Comparison of ENCODE assay signal across 8 mouse cellular contexts in genomic region chr3:57651231-57651864, GRCm38 (mm10). TPM values are rescaled to one million over a fixed set of nuclear protein-coding genes. Genes with fewer than 3 reads are reported as not detected.
DNase-seq lines count a peak whose midpoint lies in the region; ATAC-seq and TF ChIP-seq lines count a peak whose summit lies in the region.

Commd2 (minus strand) TSS chr3:57651715.

- H3K9ac ChIP-seq in embryonic facial prominence, embryonic 15.5 days: peak within 1 kb of the TSS; percentile 75
- H3K9ac ChIP-seq in kidney, embryonic 14.5 days (ENCODE audit: low read depth, low read length): peak within 1 kb of the TSS; percentile 80
- peak within 1 kb of the TSS; percentile 52 for H3K9ac ChIP-seq in limb, embryonic 15.5 days

- H3K27me3 ChIP-seq in embryonic facial prominence, embryonic 15.5 days: no peaks in the 10 kb centered on the region
- no peaks in the 10 kb centered on the region for H3K27me3 ChIP-seq in kidney, embryonic 14.5 days (ENCODE audit: control insufficient read depth, insufficient read depth, low read length)
- H3K27me3 ChIP-seq in limb, embryonic 15.5 days: no peaks in the 10 kb centered on the region

- peak; percentile 88 for DNase-seq in 416B (ENCODE audit: low read depth)
- DNase-seq in heart, adult 9 months (ENCODE audit: low spot score in 2 of 2): peak; percentile 73 to 83
- peak; percentile 52 to 79 for DNase-seq in monocyte, adult 2 months (ENCODE audit: low read depth in 1 of 2, low spot score in 2 of 2)
- peak; percentile 79 to 82 for DNase-seq in spleen, postnatal 36 days (ENCODE audit: low spot score in 2 of 2)

- TF ChIP-seq CTCF in bone marrow, adult 2 months (IDR thresholded peaks at IDR 0.05; ENCODE audit: control insufficient read depth, insufficient read depth, low read length): no peak

- TF ChIP-seq POLR2A in bone marrow, adult 2 months (IDR thresholded peaks at IDR 0.05; ENCODE audit: borderline replicate concordance, control insufficient read depth, low read depth, low read length): peak; percentile 56; the same call in 1 of the 2 replicates

- H3K4me2 ChIP-seq in embryonic facial prominence, embryonic 15.5 days (replicated peaks): peak within 1 kb of the TSS; percentile 71
- peak within 1 kb of the TSS; percentile 65 for H3K4me2 ChIP-seq in kidney, embryonic 14.5 days (replicated peaks; ENCODE audit: low read depth, low read length)
- H3K4me2 ChIP-seq in limb, embryonic 15.5 days: peak within 1 kb of the TSS; percentile 67

- H3K4me3 ChIP-seq in bone marrow, adult 2 months (replicated peaks; ENCODE audit: control insufficient read depth, low read depth, low read length): peak within 1 kb of the TSS; percentile 90
- H3K4me3 ChIP-seq in embryonic facial prominence, embryonic 15.5 days (replicated peaks): peak within 1 kb of the TSS; percentile 78
- H3K4me3 ChIP-seq in kidney, embryonic 14.5 days (ENCODE audit: low read length): peak within 1 kb of the TSS; percentile 77
- peak within 1 kb of the TSS; percentile 76 for H3K4me3 ChIP-seq in limb, embryonic 15.5 days

- peak; percentile 92 for ATAC-seq in embryonic facial prominence, embryonic 15.5 days (ENCODE audit: insufficient number of reproducible peaks, low FRiP score, low TSS enrichment, low read depth)
- peak; percentile 98 for ATAC-seq in kidney, embryonic 14.5 days (ENCODE audit: low FRiP score, low TSS enrichment)
- peak; percentile 87 for ATAC-seq in limb, embryonic 15.5 days (ENCODE audit: insufficient number of reproducible peaks, low FRiP score, low TSS enrichment, low read depth)

- no peaks in the 10 kb centered on the region for H3K9me3 ChIP-seq in embryonic facial prominence, embryonic 15.5 days (replicated peaks)
- no peaks in the 10 kb centered on the region for H3K9me3 ChIP-seq in kidney, embryonic 14.5 days (ENCODE audit: control insufficient read depth, low read length)
- no peaks in the 10 kb centered on the region for H3K9me3 ChIP-seq in limb, embryonic 15.5 days

- no peaks in the 10 kb centered on the region; the same call in 1 of the 2 replicates for H3K4me1 ChIP-seq in bone marrow, adult 2 months (ENCODE audit: control insufficient read depth, insufficient read depth, low read length)
- H3K4me1 ChIP-seq in embryonic facial prominence, embryonic 15.5 days: 0 out of 2 replicates have a peak, but pooled peaks cover 3% of the 10 kb centered on the region
- peaks cover 3% of the 10 kb centered on the region; the same call in 1 of the 2 replicates for H3K4me1 ChIP-seq in kidney, embryonic 14.5 days (ENCODE audit: control insufficient read depth, insufficient read depth, low read length)
- H3K4me1 ChIP-seq in limb, embryonic 15.5 days: no peaks in the 10 kb centered on the region

- peak within 1 kb of the TSS; percentile 65 for H3K27ac ChIP-seq in bone marrow, adult 2 months (ENCODE audit: control insufficient read depth, insufficient read depth, low read depth, low read length, poor library complexity)
- peak within 1 kb of the TSS; percentile 81 for H3K27ac ChIP-seq in embryonic facial prominence, embryonic 15.5 days (replicated peaks)
- peak within 1 kb of the TSS; percentile 82 for H3K27ac ChIP-seq in kidney, embryonic 14.5 days (ENCODE audit: low read depth, low read length)
- peak within 1 kb of the TSS; percentile 85 for H3K27ac ChIP-seq in limb, embryonic 15.5 days

- peaks cover 4% of the 10 kb centered on the region; the same call in 1 of the 2 replicates for H3K36me3 ChIP-seq in embryonic facial prominence, embryonic 15.5 days
- peaks cover 5% of the 10 kb centered on the region; the same call in 1 of the 2 replicates for H3K36me3 ChIP-seq in kidney, embryonic 14.5 days (ENCODE audit: control insufficient read depth, insufficient read depth, low read length)
- peaks cover 9% of the 10 kb centered on the region for H3K36me3 ChIP-seq in limb, embryonic 15.5 days

- WGBS in bone marrow, adult 2 months: under 1% methylated on average over 42 of the region's 42 CpGs
- under 1% methylated on average over 42 of the region's 42 CpGs for WGBS in embryonic facial prominence, embryonic 15.5 days
- whole genome bisulfite sequencing in kidney, embryonic 14.5 days: under 1% methylated on average over 42 of the region's 42 CpGs
- WGBS in limb, embryonic 15.5 days: under 1% methylated on average over 42 of the region's 42 CpGs

RNA-seq across cellular contexts. Expression of gene Commd2, which starts in this region (rescaled TPM):
- 21.8 and 22.2 TPM in 2 replicates for polyA plus RNA-seq in bone marrow, adult 2 months (2011; ENCODE audit: insufficient read depth, insufficient read length, low replicate concordance, missing spikeins)
- 65.1 and 68.6 TPM in 2 replicates for polyA plus RNA-seq in embryonic facial prominence, embryonic 15.5 days (2015; fragmentation: Nextera tagmentation; extraction: Ambion mirVana)
- 82.2 and 97.4 TPM in 2 replicates for polyA plus RNA-seq in kidney, embryonic 14.5 days (2014; fragmentation: Nextera tagmentation; extraction: Ambion mirVana)
- polyA plus RNA-seq in limb, embryonic 15.5 days (2015; fragmentation: Nextera tagmentation; extraction: Ambion mirVana): 65.2 and 70.6 TPM in 2 replicates

Comparison
In these comparisons a context has a peak if more than half of its experiments do, and no peak if none do; other contexts are left out.
1. Peak in every context shown above with its lines: DNase-seq, ATAC-seq, H3K4me3 ChIP-seq and H3K27ac ChIP-seq.